Mouse (Mus musculus) hindbrain, embryonic 13.5 days (tissue): ENCODE data around the gene Ehbp1. TPM values are rescaled to one million over a fixed set of nuclear protein-coding genes. Genes with fewer than 3 reads are reported as not detected.

ENCODE experiments used
- ATAC-seq: fragments of 200-750 bp; cut with Nextera tagmentation; 2 replicates; pipeline ENCODE4 v1.8.0; 2017; ENCODE audit warnings: moderate TSS enrichment; ENCODE audit not compliant: low FRiP score
- H3K27ac ChIP-seq: fragments of 300-500 bp; sonication (generic); 2 replicates; pipeline ENCODE4 v1.5.1; 2015; ENCODE audit warnings: inconsistent platforms, mild to moderate bottlenecking, moderate library complexity
- H3K27me3 ChIP-seq: fragments of 300-500 bp; sonication (generic); 2 replicates; pipeline ENCODE4 v1.6.1; 2015; ENCODE audit warnings: mild to moderate bottlenecking, inconsistent platforms
- H3K36me3 ChIP-seq: fragments of 300-500 bp; sonication (generic); 2 replicates; pipeline ENCODE4 v1.6.1; 2015; ENCODE audit warnings: mild to moderate bottlenecking, inconsistent platforms
- H3K4me1 ChIP-seq: fragments of 300-500 bp; sonication (generic); replicated peaks from 2 replicates; pipeline ENCODE4 v1.6.1; 2015; ENCODE audit warnings: inconsistent platforms
- H3K4me2 ChIP-seq: fragments of 300-500 bp; sonication (generic); 2 replicates; pipeline ENCODE4 v1.6.1; 2015; ENCODE audit warnings: inconsistent platforms, mild to moderate bottlenecking, moderate library complexity
- H3K4me3 ChIP-seq: fragments of 300-500 bp; sonication (generic); 2 replicates; pipeline ENCODE4 v1.5.1; 2015; ENCODE audit warnings: mild to moderate bottlenecking, inconsistent platforms
- H3K9ac ChIP-seq: fragments of 300-500 bp; sonication (generic); 2 replicates; pipeline ENCODE4 v1.6.1; 2015; ENCODE audit warnings: mild to moderate bottlenecking, inconsistent platforms
- H3K9me3 ChIP-seq: fragments of 300-500 bp; sonication (generic); 2 replicates; pipeline ENCODE4 v1.6.1; 2016; ENCODE audit warnings: inconsistent platforms
- WGBS: fragments of 180-500 bp; shearing (Covaris S2); methylation state at CpG from one replicate; pipeline ENCODE4 v1.1.7; 2015; 5-methylcytosine and 5-hydroxymethylcytosine counted together
- polyA plus RNA-seq: library from polyadenylated mRNA; unstranded; fragments of >200 nt; fragmentation: Nextera tagmentation; extraction: Ambion mirVana; gene quantifications from 2 replicates; pipeline ENCODE4 v1.2.1, GENCODE M21; 2015

Ehbp1 gene
- polyA plus RNA-seq, 1 experiment from 2014 or later: 17.5 TPM

DNA sequence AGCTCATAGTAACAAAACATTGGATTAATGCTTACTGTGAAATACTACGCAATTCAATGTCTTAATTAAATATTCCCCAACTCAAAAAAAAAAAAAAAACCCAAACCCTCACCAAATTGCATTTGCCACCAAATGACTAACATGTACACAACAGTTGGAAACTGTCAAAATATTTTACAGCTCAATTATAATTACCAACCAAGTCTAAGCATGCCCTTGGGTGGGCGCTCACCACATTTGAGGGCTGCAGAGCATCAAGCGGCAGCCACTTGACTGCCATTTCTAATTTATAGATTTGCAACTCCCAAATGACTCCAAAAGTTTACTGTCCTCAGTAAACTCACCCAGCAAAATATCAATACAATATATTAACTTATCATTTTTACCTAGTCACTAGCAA lies 229.9 kb downstream of the Ehbp1 start:
- no peaks in the 10 kb centered on the region for H3K36me3 ChIP-seq
- H3K4me1 ChIP-seq: no peaks in the 10 kb centered on the region
- ATAC-seq: no peak
- H3K4me2 ChIP-seq: no peak overlapping the region
- no peak overlapping the region for H3K9ac ChIP-seq
- no peak overlapping the region for H3K27ac ChIP-seq
- H3K4me3 ChIP-seq: no peak overlapping the region
- no peaks in the 10 kb centered on the region for H3K9me3 ChIP-seq
- 92% methylated on average over 3 of the region's 3 CpGs for WGBS
- H3K27me3 ChIP-seq: no peaks in the 10 kb centered on the region

DNA sequence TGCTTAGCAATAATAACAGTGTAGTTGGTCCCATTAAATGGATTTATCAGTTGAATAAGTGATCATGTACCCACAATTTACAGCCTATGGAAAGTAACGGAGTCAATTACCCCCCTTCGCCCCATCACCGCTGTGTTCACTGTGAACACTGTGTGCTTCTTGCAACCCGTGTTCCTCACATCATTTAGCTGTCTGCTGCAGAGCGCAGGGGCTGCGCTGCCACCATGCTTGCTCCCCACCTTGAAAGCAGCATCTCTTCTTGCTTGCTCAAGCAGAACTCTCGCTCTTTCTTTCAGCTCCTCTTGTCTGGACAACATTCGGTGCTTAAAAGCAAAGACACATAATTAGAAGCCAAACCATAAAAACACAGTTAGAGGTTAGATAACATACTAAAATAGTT lies 252.7 kb downstream of the Ehbp1 start:
- ATAC-seq: no peak
- no peak overlapping the region for H3K9ac ChIP-seq
- H3K4me1 ChIP-seq: no peaks in the 10 kb centered on the region
- no peak overlapping the region for H3K27ac ChIP-seq
- H3K9me3 ChIP-seq: no peaks in the 10 kb centered on the region
- 72% methylated on average over 8 of the region's 8 CpGs for WGBS
- H3K27me3 ChIP-seq: no peaks in the 10 kb centered on the region
- H3K36me3 ChIP-seq: peaks cover 6% of the 10 kb centered on the region; the same call in 1 of the 2 replicates
- no peak overlapping the region for H3K4me3 ChIP-seq
- H3K4me2 ChIP-seq: no peak overlapping the region

DNA sequence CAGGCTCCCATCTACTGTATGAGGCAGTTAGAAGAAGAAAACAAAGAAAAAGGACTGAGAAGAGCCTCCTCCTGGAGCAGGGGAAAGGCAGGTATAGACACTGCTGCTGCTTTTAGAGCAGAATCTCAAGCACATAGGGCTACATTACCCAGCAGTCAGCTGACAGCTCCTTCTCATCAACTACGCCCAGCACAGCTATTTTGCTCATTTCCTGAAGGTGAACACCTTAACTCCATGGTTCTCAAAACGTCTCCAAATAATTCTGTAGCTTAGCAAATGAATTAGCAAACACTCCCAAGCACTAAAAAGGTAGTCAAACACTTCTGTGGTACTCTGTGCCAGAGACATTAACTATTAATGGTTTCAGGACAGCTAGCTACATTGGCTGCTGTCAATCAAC lies 278.7 kb downstream of the Ehbp1 start:
- peaks cover 20% of the 10 kb centered on the region for H3K36me3 ChIP-seq
- ATAC-seq: no peak
- H3K9me3 ChIP-seq: no peaks in the 10 kb centered on the region
- H3K9ac ChIP-seq: no peak overlapping the region
- no peak overlapping the region for H3K4me2 ChIP-seq
- no peak overlapping the region for H3K27ac ChIP-seq
- 77% methylated on average over 2 of the region's 2 CpGs for WGBS
- H3K4me1 ChIP-seq: no peaks in the 10 kb centered on the region
- no peaks in the 10 kb centered on the region for H3K27me3 ChIP-seq
- H3K4me3 ChIP-seq: no peak overlapping the region

DNA sequence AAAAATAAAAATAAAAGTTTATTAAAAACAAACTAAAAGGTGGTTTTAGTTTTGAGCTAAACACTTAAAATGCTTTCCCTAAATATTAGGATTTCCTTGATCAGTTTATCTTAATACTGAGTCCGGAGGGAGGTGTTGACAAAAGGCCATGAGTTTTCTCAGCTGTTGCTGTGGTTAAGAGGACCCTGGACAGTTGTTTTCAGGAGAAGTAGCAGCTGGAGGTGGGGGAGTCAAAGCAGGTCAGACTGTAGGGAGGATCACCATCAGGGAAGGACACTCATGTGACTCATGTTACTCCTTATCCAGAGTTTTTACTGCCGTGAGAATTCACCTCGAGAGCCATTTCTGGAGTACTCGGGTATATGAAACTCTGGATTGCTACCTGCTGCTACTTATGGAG lies 280.4 kb downstream of the Ehbp1 start:
- Histone ChIP-seq H3K4me1 (0 out of 2 replicates have a peak, but pooled peaks cover 8% of the 10 kb centered on the region), H3K9me3 (no peaks in the 10 kb centered on the region), H3K9ac (no peak overlapping the region), H3K27me3 (no peaks in the 10 kb centered on the region), H3K4me2 (no peak overlapping the region), H3K36me3 (peaks cover 19% of the 10 kb centered on the region), H3K27ac (no peak overlapping the region), H3K4me3 (no peak overlapping the region)
- ATAC-seq: no peak
- WGBS: 93% methylated on average over 4 of the region's 4 CpGs

DNA sequence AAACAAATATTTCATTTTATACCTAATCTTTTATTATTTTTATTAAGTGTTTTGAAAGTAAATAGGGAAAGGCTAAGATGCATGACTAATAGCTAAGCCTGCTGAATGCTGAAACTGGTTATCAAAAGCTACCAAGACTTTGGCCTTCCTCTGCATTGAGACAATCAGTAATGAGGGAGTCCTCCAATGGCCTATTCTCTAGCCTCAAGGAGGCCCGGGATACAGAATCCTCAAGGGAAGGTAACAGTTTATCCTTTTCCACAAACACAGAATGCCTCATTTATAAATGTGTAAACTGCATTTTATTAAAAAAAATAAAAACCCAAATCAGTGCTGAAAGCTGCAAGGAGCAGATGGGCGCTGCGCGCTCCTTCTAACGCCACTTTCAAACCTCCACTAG lies 284.6 kb downstream of the Ehbp1 start:
- Histone ChIP-seq H3K4me1 (0 out of 2 replicates have a peak, but pooled peaks cover 8% of the 10 kb centered on the region), H3K4me2 (no peak overlapping the region), H3K27ac (no peak overlapping the region), H3K4me3 (no peak overlapping the region), H3K9me3 (no peaks in the 10 kb centered on the region), H3K27me3 (no peaks in the 10 kb centered on the region), H3K36me3 (peaks cover 10% of the 10 kb centered on the region), H3K9ac (no peak overlapping the region)
- 53% methylated on average over 5 of the region's 5 CpGs for WGBS
- no peak for ATAC-seq

DNA sequence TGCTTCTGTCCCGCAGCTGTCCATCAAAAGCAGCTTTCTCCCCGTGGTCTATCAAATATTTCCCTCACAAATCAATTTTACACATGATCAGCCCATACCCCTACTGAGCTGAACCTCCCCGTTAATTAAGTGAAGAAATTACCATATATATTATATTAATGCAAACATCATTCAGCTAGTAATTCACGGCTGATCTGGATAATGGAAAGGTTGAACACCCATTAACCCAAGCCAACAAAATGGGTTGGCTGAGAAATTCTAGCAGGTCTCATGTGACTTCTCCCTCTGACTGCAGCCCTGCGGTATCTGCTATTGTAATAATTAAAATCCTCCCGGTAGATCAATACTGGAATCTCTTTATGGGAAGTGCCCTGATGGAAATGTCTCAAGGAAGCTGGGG lies 286.2 kb downstream of the Ehbp1 start:
- WGBS: 30% methylated on average over 6 of the region's 6 CpGs
- no peaks in the 10 kb centered on the region for H3K9me3 ChIP-seq
- H3K4me1 ChIP-seq: 0 out of 2 replicates have a peak, but pooled peaks cover 8% of the 10 kb centered on the region
- no peaks in the 10 kb centered on the region for H3K27me3 ChIP-seq
- H3K4me3 ChIP-seq: no peak overlapping the region
- H3K27ac ChIP-seq: no peak overlapping the region
- no peak overlapping the region for H3K9ac ChIP-seq
- H3K4me2 ChIP-seq: no peak overlapping the region
- peak; percentile 78 for ATAC-seq
- H3K36me3 ChIP-seq: peaks cover 12% of the 10 kb centered on the region

DNA sequence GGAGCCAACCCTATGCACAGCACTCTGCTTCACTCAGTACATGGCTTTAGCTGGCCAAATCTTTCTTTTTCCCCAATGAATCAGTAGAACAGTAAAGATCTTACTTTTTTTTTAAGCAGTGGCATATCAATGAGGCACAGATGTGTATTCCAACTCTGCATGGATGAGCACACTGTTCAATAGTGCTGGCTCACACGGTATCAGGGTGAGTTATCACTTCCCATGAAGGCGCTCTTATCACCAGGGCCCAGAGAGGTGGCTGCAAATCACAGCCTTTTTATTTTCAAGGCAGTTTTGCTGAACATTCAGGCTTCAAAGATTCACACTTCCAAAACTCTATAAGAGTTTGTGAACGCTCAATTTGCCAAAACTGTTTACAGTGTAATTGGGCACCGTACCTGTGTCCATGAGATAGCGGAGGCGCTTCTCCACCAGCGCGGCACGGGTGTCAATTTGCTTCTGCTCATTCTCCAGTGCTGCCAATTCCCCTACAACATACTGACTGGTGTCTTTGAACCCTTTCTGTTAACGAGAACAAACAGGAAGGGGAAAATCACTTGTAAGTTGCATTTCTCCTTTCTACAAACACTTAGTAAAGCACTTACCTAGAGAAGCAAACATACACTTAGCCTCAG lies 288.9 kb downstream of the Ehbp1 start:
- no peaks in the 10 kb centered on the region for H3K27me3 ChIP-seq
- ATAC-seq: no peak
- H3K9ac ChIP-seq: no peak overlapping the region
- H3K4me1 ChIP-seq: 0 out of 2 replicates have a peak, but pooled peaks cover 8% of the 10 kb centered on the region
- H3K4me3 ChIP-seq: no peak overlapping the region
- no peaks in the 10 kb centered on the region for H3K9me3 ChIP-seq
- peaks cover 12% of the 10 kb centered on the region for H3K36me3 ChIP-seq
- no peak overlapping the region for H3K27ac ChIP-seq
- WGBS: 85% methylated on average over 10 of the region's 10 CpGs
- H3K4me2 ChIP-seq: no peak overlapping the region

DNA sequence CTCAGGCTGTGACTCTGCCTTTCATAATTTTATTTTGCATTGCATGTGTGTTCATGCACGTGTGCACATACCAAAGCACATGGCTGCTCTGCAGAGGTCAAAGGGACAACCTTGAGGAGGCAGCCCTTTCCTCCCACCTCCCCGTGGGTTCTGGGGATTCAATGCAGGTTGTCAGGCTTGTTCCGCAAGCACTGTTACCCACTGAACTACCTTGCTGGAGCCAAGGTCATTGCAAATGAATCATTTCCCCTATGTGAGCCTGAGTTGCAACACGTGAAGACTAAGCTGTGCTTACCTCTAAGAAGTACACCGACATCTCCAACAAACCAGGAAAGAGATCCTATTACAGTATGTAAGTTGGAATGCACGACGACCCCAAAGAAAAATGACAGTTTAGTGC lies 291.2 kb downstream of the Ehbp1 start:
- no peaks in the 10 kb centered on the region for H3K27me3 ChIP-seq
- WGBS: 90% methylated on average over 7 of the region's 7 CpGs
- no peak overlapping the region for H3K27ac ChIP-seq

DNA sequence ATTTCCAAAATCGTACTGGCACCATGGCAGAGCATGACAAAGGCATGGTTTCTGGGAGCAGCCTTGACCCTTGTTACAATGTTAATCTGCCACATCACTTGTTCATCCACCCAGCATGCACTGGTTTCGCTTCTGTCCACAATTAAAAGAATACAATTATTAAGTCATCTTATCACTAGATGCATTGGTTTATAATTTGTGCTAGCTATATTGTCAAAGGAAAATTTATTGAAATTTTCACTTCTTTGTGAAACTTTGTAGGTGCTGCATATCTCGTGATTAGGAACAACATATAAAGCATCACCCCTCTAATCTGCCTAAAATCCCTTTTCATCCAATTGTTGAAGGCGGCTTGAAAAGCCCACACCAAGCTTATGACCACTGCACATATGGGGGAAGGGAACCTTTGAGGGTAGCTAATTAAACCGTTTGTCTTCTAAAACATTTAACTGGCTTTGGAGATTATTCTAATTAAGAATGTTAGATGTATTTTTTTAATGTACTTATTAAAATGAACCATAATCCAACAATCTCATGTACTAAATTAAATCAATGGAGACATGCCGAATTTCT lies 302.2 kb downstream of the Ehbp1 start:
- H3K27me3 ChIP-seq: no peaks in the 10 kb centered on the region
- no peak overlapping the region for H3K4me3 ChIP-seq
- 74% methylated on average over 6 of the region's 6 CpGs for WGBS
- no peak overlapping the region for H3K27ac ChIP-seq
- H3K36me3 ChIP-seq: no peaks in the 10 kb centered on the region
- H3K9ac ChIP-seq: no peak overlapping the region
- ATAC-seq: no peak
- no peaks in the 10 kb centered on the region for H3K9me3 ChIP-seq
- H3K4me1 ChIP-seq: peaks cover 2% of the 10 kb centered on the region; the same call in 1 of the 2 replicates
- no peak overlapping the region for H3K4me2 ChIP-seq

More for the DNA sequence above, 291.2 kb downstream of the Ehbp1 start:
- H3K36me3 ChIP-seq: peaks cover 12% of the 10 kb centered on the region
- H3K4me1 ChIP-seq: no peaks in the 10 kb centered on the region
- H3K4me2 ChIP-seq: no peak overlapping the region
- no peak overlapping the region for H3K9ac ChIP-seq
- no peak for ATAC-seq
- no peak overlapping the region for H3K4me3 ChIP-seq
- H3K9me3 ChIP-seq: no peaks in the 10 kb centered on the region

DNA sequence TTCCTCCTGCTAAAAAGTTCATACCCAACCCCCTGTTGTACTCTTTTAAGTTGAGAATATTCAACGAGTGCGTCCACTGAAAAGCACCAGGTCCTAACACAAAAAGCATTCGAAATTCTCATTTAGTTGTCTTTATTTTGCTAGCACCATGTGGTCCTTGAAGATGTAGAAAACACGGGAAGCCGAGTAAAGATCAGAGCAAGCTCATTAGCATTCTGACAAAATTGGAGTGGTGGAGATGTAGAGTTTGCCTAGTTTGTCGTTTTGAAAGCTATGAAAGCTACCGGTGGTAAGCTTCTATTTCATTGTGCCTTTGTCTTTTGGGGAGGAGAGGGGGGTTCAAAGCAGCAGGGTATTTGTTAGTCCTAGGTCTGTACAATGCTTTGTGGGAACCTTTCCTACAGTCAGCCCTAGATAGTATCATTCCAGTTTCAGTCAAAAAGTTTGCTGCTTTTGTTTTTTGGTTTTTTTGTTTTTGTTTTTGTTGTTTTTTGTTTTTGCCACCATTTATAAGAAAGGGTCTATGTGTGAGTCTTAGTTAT lies 307.5 kb downstream of the Ehbp1 start:
- no peaks in the 10 kb centered on the region for H3K36me3 ChIP-seq
- H3K4me2 ChIP-seq: no peak overlapping the region
- H3K27ac ChIP-seq: no peak overlapping the region
- no peak overlapping the region for H3K4me3 ChIP-seq
- no peak for ATAC-seq
- no peaks in the 10 kb centered on the region for H3K4me1 ChIP-seq
- 14% methylated on average over 7 of the region's 7 CpGs for WGBS
- H3K9ac ChIP-seq: no peak overlapping the region
- H3K9me3 ChIP-seq: no peaks in the 10 kb centered on the region
- H3K27me3 ChIP-seq: no peaks in the 10 kb centered on the region

DNA sequence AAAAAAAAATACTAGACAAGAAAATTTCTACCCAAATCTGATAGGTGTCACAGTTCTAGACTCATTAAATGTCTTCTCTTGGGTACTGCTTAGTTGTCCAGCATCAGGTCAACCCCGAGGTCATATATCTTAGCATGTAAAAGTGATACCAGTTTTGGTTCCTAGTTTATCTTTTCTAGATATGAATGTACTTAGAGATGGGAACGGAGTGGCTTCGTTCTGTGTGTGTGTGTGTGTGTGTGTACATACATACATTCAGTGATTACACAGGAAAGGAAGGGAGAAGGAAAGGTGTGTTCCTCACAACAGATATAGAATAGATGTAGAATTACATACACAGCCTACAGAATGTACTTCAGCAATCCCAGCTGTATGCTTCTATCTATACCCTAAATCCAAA lies 308.5 kb downstream of the Ehbp1 start:
- Histone ChIP-seq H3K27me3 (no peaks in the 10 kb centered on the region), H3K36me3 (no peaks in the 10 kb centered on the region), H3K27ac (no peak overlapping the region), H3K9me3 (no peaks in the 10 kb centered on the region), H3K4me3 (no peak overlapping the region), H3K9ac (no peak overlapping the region), H3K4me2 (no peak overlapping the region), H3K4me1 (no peaks in the 10 kb centered on the region)
- WGBS: 100% methylated on average over 3 of the region's 3 CpGs
- ATAC-seq: no peak

DNA sequence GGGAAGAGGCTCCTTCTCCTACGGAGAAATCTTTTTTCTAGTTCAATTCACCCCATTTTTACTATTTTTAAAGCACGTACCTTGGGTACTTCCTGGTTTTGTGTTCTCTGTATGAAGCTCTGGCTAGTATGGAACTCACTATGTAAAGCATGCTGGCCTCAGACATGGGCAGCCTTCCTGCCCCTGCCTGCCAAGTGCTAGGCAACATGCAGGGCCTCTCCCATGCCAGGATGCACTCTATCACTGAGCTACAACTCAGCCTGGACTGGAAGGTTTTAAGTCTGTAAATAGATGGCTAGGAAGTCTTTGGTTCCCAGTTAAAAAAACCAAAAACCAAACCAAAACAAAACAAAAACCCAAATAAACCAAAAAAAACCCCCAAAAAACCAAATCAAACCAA lies 321.5 kb downstream of the Ehbp1 start:
- Histone ChIP-seq H3K9ac (no peak overlapping the region), H3K4me2 (no peak overlapping the region), H3K27me3 (peaks cover 7% of the 10 kb centered on the region; the same call in 1 of the 2 replicates), H3K4me3 (no peak overlapping the region), H3K4me1 (peaks cover 2% of the 10 kb centered on the region; the same call in 1 of the 2 replicates), H3K27ac (no peak overlapping the region), H3K9me3 (no peaks in the 10 kb centered on the region), H3K36me3 (peaks cover 19% of the 10 kb centered on the region; the same call in 1 of the 2 replicates)
- ATAC-seq: no peak
- 95% methylated on average over 2 of the region's 2 CpGs for WGBS

DNA sequence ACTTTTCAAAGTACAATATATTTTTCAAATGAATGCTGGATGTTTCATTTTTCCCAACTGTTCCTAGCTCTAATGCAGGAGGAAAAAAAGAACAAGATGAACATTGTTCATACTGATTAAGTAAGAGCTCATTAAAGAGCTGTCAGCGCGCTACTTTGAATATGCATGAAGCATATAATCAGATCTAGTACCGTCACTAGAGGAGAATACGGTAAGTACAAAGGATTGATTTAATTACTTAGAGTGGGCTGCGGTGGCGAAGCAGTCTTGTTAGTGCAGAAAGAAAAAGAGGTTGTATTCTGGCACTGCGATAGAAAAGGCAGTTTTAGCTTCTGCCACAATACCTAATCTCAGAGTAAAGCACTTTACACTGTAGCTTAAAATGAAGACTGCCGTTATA lies 324.6 kb downstream of the Ehbp1 start:
- Histone ChIP-seq H3K36me3 (peaks cover 15% of the 10 kb centered on the region; the same call in 1 of the 2 replicates), H3K4me2 (no peak overlapping the region), H3K9ac (no peak overlapping the region), H3K27ac (no peak overlapping the region), H3K27me3 (peaks cover 26% of the 10 kb centered on the region), H3K4me1 (peaks cover 2% of the 10 kb centered on the region; the same call in 1 of the 2 replicates), H3K9me3 (no peaks in the 10 kb centered on the region), H3K4me3 (no peak overlapping the region)
- ATAC-seq: peak; percentile 80
- WGBS: 28% methylated on average over 8 of the region's 8 CpGs
